Mouse (Mus musculus) testis, adult 2 months (tissue): ENCODE data around the gene Ric8b.

Experiments used
- CTCF ChIP-seq: fragments of 200-500 bp; IDR thresholded peaks from 2 replicates; pipeline ENCODE4 v1.5.1; 2012; ENCODE audit warnings: low read depth, mild to moderate bottlenecking, inconsistent platforms, low read length, moderate library complexity; ENCODE audit not compliant: control insufficient read depth, insufficient read depth, insufficient replicate concordance
- POLR2A ChIP-seq: fragments of 200-500 bp; IDR thresholded peaks from 2 replicates; pipeline ENCODE4 v1.6.1; 2012; ENCODE audit warnings: low read depth, mild to moderate bottlenecking, inconsistent platforms, low read length, moderate library complexity; ENCODE audit not compliant: control insufficient read depth

DNA sequence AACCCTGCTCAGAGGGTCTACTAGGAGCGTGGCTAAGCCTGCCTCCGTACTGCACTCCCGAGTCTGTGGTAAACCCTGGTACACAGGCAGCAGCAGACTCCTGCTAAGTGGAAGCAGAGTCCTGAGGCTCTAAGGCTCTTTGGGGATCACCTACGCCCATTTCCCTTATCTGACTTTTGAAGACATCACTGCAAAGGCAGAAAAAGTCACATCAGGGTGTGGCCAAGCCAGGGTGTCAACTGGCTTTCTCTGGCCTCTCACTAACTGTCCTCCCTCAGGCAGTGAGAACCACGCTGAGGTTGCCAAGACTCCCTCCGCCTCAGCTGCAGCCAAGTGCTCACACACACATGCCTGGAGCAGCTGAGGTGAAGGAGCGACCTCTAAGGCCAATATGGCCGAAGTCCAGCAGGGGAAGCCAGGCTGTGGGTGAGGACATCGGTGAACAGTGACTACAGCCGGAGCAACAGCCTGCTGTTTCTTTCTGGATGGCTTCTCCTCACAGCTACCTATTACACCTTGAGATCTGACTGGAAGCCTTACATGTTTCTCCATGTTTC is 110.3 kb downstream of the Ric8b start:
- TF ChIP-seq CTCF (no peak), POLR2A (no peak)
